Mouse (Mus musculus) thymus, adult 2 months (tissue): Measurements from ENCODE around the gene Mepe. TPM values are rescaled to one million over a fixed set of nuclear protein-coding genes. Genes with fewer than 3 reads are reported as not detected.

Experiments used
- DNase-seq: peaks from one replicate; pipeline ENCODE4 v3.0.0; 2021
- H3K27ac ChIP-seq: fragments of 200-500 bp; 2 replicates; pipeline ENCODE4 v1.5.1; 2012; ENCODE audit warnings: low read length, control low read depth; ENCODE audit not compliant: control insufficient read depth, insufficient read depth
- H3K27me3 ChIP-seq: fragments of 200-500 bp; 2 replicates; pipeline ENCODE4 v1.6.1; 2012; ENCODE audit warnings: mild to moderate bottlenecking, low read length, moderate library complexity, mixed read lengths; ENCODE audit not compliant: control insufficient read depth, insufficient read depth
- H3K36me3 ChIP-seq: fragments of 200-500 bp; 2 replicates; pipeline ENCODE4 v1.6.1; 2012; ENCODE audit warnings: mild to moderate bottlenecking, low read length, moderate library complexity; ENCODE audit not compliant: control insufficient read depth, insufficient read depth
- H3K4me1 ChIP-seq: fragments of 200-500 bp; replicated peaks from 2 replicates; pipeline ENCODE4 v1.6.1; 2012; ENCODE audit warnings: low read length; ENCODE audit not compliant: control insufficient read depth, insufficient read depth
- H3K4me3 ChIP-seq: fragments of 200-500 bp; 2 replicates; pipeline ENCODE4 v1.5.1; 2012; ENCODE audit warnings: mild to moderate bottlenecking, low read length, control low read depth, moderate library complexity; ENCODE audit not compliant: control insufficient read depth, insufficient read depth
- CTCF ChIP-seq: fragments of 200-500 bp; IDR thresholded peaks from 2 replicates; pipeline ENCODE4 v1.5.1; 2012; ENCODE audit warnings: mild to moderate bottlenecking, control low read depth, low read length, moderate library complexity, borderline replicate concordance; ENCODE audit not compliant: control insufficient read depth, poor library complexity, insufficient read depth; ENCODE audit errors: extremely low read depth
- POLR2A ChIP-seq: fragments of 200-500 bp; IDR thresholded peaks from 2 replicates; pipeline ENCODE4 v1.6.1; 2012; ENCODE audit warnings: mild to moderate bottlenecking, low read length, control low read depth, moderate library complexity; ENCODE audit not compliant: control insufficient read depth, poor library complexity, insufficient read depth; ENCODE audit errors: extremely low read depth
- WGBS: fragments of 180-500 bp; shearing (Covaris S2); methylation state at CpG from one replicate; pipeline ENCODE4 v1.1.7; 2018; 5-methylcytosine and 5-hydroxymethylcytosine counted together
- polyA plus RNA-seq: library from polyadenylated mRNA; depleted of rRNA; stranded (reverse); fragments of >200 nt; gene quantifications from 2 replicates; pipeline ENCODE4 v1.2.3, GENCODE M21; 2012; rRNA removed

The Mepe gene
- polyA plus RNA-seq: not detected in 2 replicates

- no peaks in the 10 kb centered on the region for H3K36me3 ChIP-seq
- 91% methylated on average over 6 of the region's 6 CpGs for WGBS
These were observed at the start of gene Mepe for GRCm38 (mm10) chr5:104325029-104325428. Gene Mepe (plus strand): TSS chr5:104325329.

GRCm38 (mm10) chr5:104294201-104294600, 30.9 kb upstream of the Mepe start:
- TF ChIP-seq POLR2A (no peak), CTCF (no peak)
- Histone ChIP-seq H3K27ac (no peak overlapping the region), H3K4me1 (no peaks in the 10 kb centered on the region), H3K27me3 (no peaks in the 10 kb centered on the region), H3K36me3 (no peaks in the 10 kb centered on the region), H3K4me3 (no peak overlapping the region)
- no peak for DNase-seq
- WGBS: 84% methylated on average over 6 of the region's 6 CpGs

More at GRCm38 (mm10) chr5:104325029-104325428, at the start of gene Mepe:
- DNase-seq: no peak
- Histone ChIP-seq H3K4me1 (no peaks in the 10 kb centered on the region), H3K4me3 (no peak within 1 kb of the TSS), H3K27ac (no peak within 1 kb of the TSS), H3K27me3 (no peaks in the 10 kb centered on the region)
- TF ChIP-seq POLR2A (no peak), CTCF (no peak)

GRCm38 (mm10) chr5:104298994-104299393, 26.1 kb upstream of the Mepe start, which contains the start of gene Ibsp:
Gene Ibsp (plus strand): TSS chr5:104299171.
- 78% methylated on average over 6 of the region's 6 CpGs for WGBS
- Histone ChIP-seq H3K27me3 (no peaks in the 10 kb centered on the region), H3K27ac (no peak within 1 kb of the TSS), H3K4me3 (no peak within 1 kb of the TSS), H3K4me1 (no peaks in the 10 kb centered on the region), H3K36me3 (no peaks in the 10 kb centered on the region)
- no peak for TF ChIP-seq CTCF
- no peak for TF ChIP-seq POLR2A
- DNase-seq: no peak

- 65% methylated on average over 1 of the region's 1 CpGs for WGBS
These were observed 11.1 kb upstream of the Mepe start for GRCm38 (mm10) chr5:104314073-104314472.

GRCm38 (mm10) chr5:104326884-104327283, 1.8 kb downstream of the Mepe start:
- 91% methylated on average over 4 of the region's 4 CpGs for WGBS
- Histone ChIP-seq H3K27ac (no peak overlapping the region), H3K4me1 (no peaks in the 10 kb centered on the region), H3K4me3 (no peak overlapping the region), H3K27me3 (no peaks in the 10 kb centered on the region), H3K36me3 (no peaks in the 10 kb centered on the region)
- TF ChIP-seq POLR2A: no peak
- no peak for TF ChIP-seq CTCF
- no peak for DNase-seq

More at GRCm38 (mm10) chr5:104314073-104314472, 11.1 kb upstream of the Mepe start:
- DNase-seq: no peak
- no peak overlapping the region for H3K4me3 ChIP-seq
- no peaks in the 10 kb centered on the region for H3K27me3 ChIP-seq
- H3K36me3 ChIP-seq: no peaks in the 10 kb centered on the region
- TF ChIP-seq CTCF: no peak
- TF ChIP-seq POLR2A: no peak
- no peak overlapping the region for H3K27ac ChIP-seq
- H3K4me1 ChIP-seq: no peaks in the 10 kb centered on the region

- TF ChIP-seq POLR2A: no peak
- TF ChIP-seq CTCF: no peak
- WGBS: 81% methylated on average over 8 of the region's 8 CpGs
These were observed 2.3 kb downstream of the Mepe start for GRCm38 (mm10) chr5:104327389-104327788.

DNA sequence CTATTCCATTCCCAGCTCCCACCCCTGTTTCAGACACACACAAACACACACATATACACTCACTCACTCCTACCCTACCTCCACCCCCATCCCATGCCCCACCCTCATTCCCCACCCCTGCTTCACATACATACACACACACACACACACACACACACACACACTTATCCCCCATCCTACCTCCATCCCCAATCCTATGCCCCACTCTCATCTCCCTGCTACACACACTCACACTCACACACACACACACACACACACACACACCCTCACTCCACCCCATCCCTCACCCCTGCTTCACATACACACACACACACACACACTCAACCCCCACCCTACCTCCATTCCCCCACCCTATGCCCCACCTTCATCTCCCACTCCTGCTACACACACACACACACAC, 2.7 kb downstream of the Mepe start:
- no peak for DNase-seq
- Histone ChIP-seq H3K4me1 (no peaks in the 10 kb centered on the region), H3K27me3 (no peaks in the 10 kb centered on the region), H3K36me3 (no peaks in the 10 kb centered on the region), H3K4me3 (no peak overlapping the region), H3K27ac (no peak overlapping the region)
- TF ChIP-seq CTCF: no peak

More at GRCm38 (mm10) chr5:104327389-104327788, 2.3 kb downstream of the Mepe start:
- Histone ChIP-seq H3K36me3 (no peaks in the 10 kb centered on the region), H3K27me3 (no peaks in the 10 kb centered on the region), H3K27ac (no peak overlapping the region), H3K4me3 (no peak overlapping the region), H3K4me1 (no peaks in the 10 kb centered on the region)
- no peak for DNase-seq
